Mouse (Mus musculus): Measurements from ENCODE around the gene Veph1. TPM values are rescaled to one million over a fixed set of nuclear protein-coding genes. Genes with fewer than 3 reads are reported as not detected.

Gene Veph1
- polyA plus RNA-seq, 1 experiment = not detected

- no peak overlapping the region for H3K4me3 ChIP-seq (ENCODE audit: control insufficient read depth, insufficient read depth, low read length)
- TF ChIP-seq POLR2A (IDR thresholded peaks at IDR 0.05; ENCODE audit: control insufficient read depth, extremely low read depth, insufficient read depth, low read length, poor library complexity) (no peak), CTCF (IDR thresholded peaks at IDR 0.05; ENCODE audit: borderline replicate concordance, control insufficient read depth, extremely low read depth, insufficient read depth, low read length, poor library complexity) (no peak)
- WGBS = 87% methylated on average over 5 of the region's 5 CpGs
- no peak overlapping the region for H3K27ac ChIP-seq (ENCODE audit: control insufficient read depth, insufficient read depth, low read length)
- no peak for DNase-seq
- H3K4me1 ChIP-seq (replicated peaks; ENCODE audit: control insufficient read depth, insufficient read depth, low read length) = no peaks in the 10 kb centered on the region
- no peaks in the 10 kb centered on the region for H3K27me3 ChIP-seq (ENCODE audit: control insufficient read depth, insufficient read depth, low read length)
- no peaks in the 10 kb centered on the region for H3K36me3 ChIP-seq (ENCODE audit: control insufficient read depth, insufficient read depth, low read length)
These were observed 191.1 kb downstream of the Veph1 start for GRCm38 (mm10) chr3:66105493-66105892.

- Histone ChIP-seq H3K4me3 (ENCODE audit: control insufficient read depth, insufficient read depth, low read length) (no peak overlapping the region), H3K27ac (ENCODE audit: control insufficient read depth, insufficient read depth, low read length) (no peak overlapping the region), H3K27me3 (ENCODE audit: control insufficient read depth, insufficient read depth, low read length) (no peaks in the 10 kb centered on the region), H3K36me3 (ENCODE audit: control insufficient read depth, insufficient read depth, low read length) (no peaks in the 10 kb centered on the region), H3K4me1 (replicated peaks; ENCODE audit: control insufficient read depth, insufficient read depth, low read length) (no peaks in the 10 kb centered on the region)
- WGBS = 97% methylated on average over 3 of the region's 3 CpGs
- TF ChIP-seq POLR2A (IDR thresholded peaks at IDR 0.05; ENCODE audit: control insufficient read depth, extremely low read depth, insufficient read depth, low read length, poor library complexity) = no peak
- TF ChIP-seq CTCF (IDR thresholded peaks at IDR 0.05; ENCODE audit: borderline replicate concordance, control insufficient read depth, extremely low read depth, insufficient read depth, low read length, poor library complexity) = no peak
- no peak for DNase-seq
These were observed 194.1 kb downstream of the Veph1 start for GRCm38 (mm10) chr3:66102599-66102932.

- DNase-seq = no peak
- no peaks in the 10 kb centered on the region for H3K4me1 ChIP-seq (replicated peaks; ENCODE audit: control insufficient read depth, insufficient read depth, low read length)
- H3K27me3 ChIP-seq (ENCODE audit: control insufficient read depth, insufficient read depth, low read length) = no peaks in the 10 kb centered on the region
- WGBS = 93% methylated on average over 11 of the region's 11 CpGs
- H3K4me3 ChIP-seq (ENCODE audit: control insufficient read depth, insufficient read depth, low read length) = no peak overlapping the region
- H3K27ac ChIP-seq (ENCODE audit: control insufficient read depth, insufficient read depth, low read length) = no peak overlapping the region
- H3K36me3 ChIP-seq (ENCODE audit: control insufficient read depth, insufficient read depth, low read length) = no peaks in the 10 kb centered on the region
- no peak for TF ChIP-seq CTCF (IDR thresholded peaks at IDR 0.05; ENCODE audit: borderline replicate concordance, control insufficient read depth, extremely low read depth, insufficient read depth, low read length, poor library complexity)
- no peak for TF ChIP-seq POLR2A (IDR thresholded peaks at IDR 0.05; ENCODE audit: control insufficient read depth, extremely low read depth, insufficient read depth, low read length, poor library complexity)
These were observed 194.6 kb downstream of the Veph1 start for GRCm38 (mm10) chr3:66101809-66102598.

GRCm38 (mm10) chr3:66101074-66101473, 195.6 kb downstream of the Veph1 start:
- Histone ChIP-seq H3K27me3 (ENCODE audit: control insufficient read depth, insufficient read depth, low read length) (no peaks in the 10 kb centered on the region), H3K4me3 (ENCODE audit: control insufficient read depth, insufficient read depth, low read length) (no peak overlapping the region), H3K27ac (ENCODE audit: control insufficient read depth, insufficient read depth, low read length) (no peak overlapping the region), H3K36me3 (ENCODE audit: control insufficient read depth, insufficient read depth, low read length) (no peaks in the 10 kb centered on the region), H3K4me1 (replicated peaks; ENCODE audit: control insufficient read depth, insufficient read depth, low read length) (no peaks in the 10 kb centered on the region)
- TF ChIP-seq POLR2A (IDR thresholded peaks at IDR 0.05; ENCODE audit: control insufficient read depth, extremely low read depth, insufficient read depth, low read length, poor library complexity) = no peak
- no peak for TF ChIP-seq CTCF (IDR thresholded peaks at IDR 0.05; ENCODE audit: borderline replicate concordance, control insufficient read depth, extremely low read depth, insufficient read depth, low read length, poor library complexity)
- WGBS = 94% methylated on average over 2 of the region's 2 CpGs
- DNase-seq = no peak

GRCm38 (mm10) chr3:66091746-66092145, 204.9 kb downstream of the Veph1 start:
- TF ChIP-seq CTCF (IDR thresholded peaks at IDR 0.05; ENCODE audit: borderline replicate concordance, control insufficient read depth, extremely low read depth, insufficient read depth, low read length, poor library complexity) (no peak), POLR2A (IDR thresholded peaks at IDR 0.05; ENCODE audit: control insufficient read depth, extremely low read depth, insufficient read depth, low read length, poor library complexity) (no peak)
- no peak overlapping the region for H3K4me3 ChIP-seq (ENCODE audit: control insufficient read depth, insufficient read depth, low read length)
- 88% methylated on average over 2 of the region's 2 CpGs for WGBS
- H3K27ac ChIP-seq (ENCODE audit: control insufficient read depth, insufficient read depth, low read length) = no peak overlapping the region
- no peaks in the 10 kb centered on the region for H3K27me3 ChIP-seq (ENCODE audit: control insufficient read depth, insufficient read depth, low read length)
- H3K36me3 ChIP-seq (ENCODE audit: control insufficient read depth, insufficient read depth, low read length) = no peaks in the 10 kb centered on the region
- no peaks in the 10 kb centered on the region for H3K4me1 ChIP-seq (replicated peaks; ENCODE audit: control insufficient read depth, insufficient read depth, low read length)
- DNase-seq = no peak

GRCm38 (mm10) chr3:66087608-66088007, 209.0 kb downstream of the Veph1 start:
- no peak for DNase-seq
- H3K4me1 ChIP-seq (replicated peaks; ENCODE audit: control insufficient read depth, insufficient read depth, low read length) = no peaks in the 10 kb centered on the region
- H3K27me3 ChIP-seq (ENCODE audit: control insufficient read depth, insufficient read depth, low read length) = no peaks in the 10 kb centered on the region
- TF ChIP-seq POLR2A (IDR thresholded peaks at IDR 0.05; ENCODE audit: control insufficient read depth, extremely low read depth, insufficient read depth, low read length, poor library complexity) (no peak), CTCF (IDR thresholded peaks at IDR 0.05; ENCODE audit: borderline replicate concordance, control insufficient read depth, extremely low read depth, insufficient read depth, low read length, poor library complexity) (no peak)
- H3K27ac ChIP-seq (ENCODE audit: control insufficient read depth, insufficient read depth, low read length) = no peak overlapping the region
- no peaks in the 10 kb centered on the region for H3K36me3 ChIP-seq (ENCODE audit: control insufficient read depth, insufficient read depth, low read length)
- H3K4me3 ChIP-seq (ENCODE audit: control insufficient read depth, insufficient read depth, low read length) = no peak overlapping the region
- WGBS = 89% methylated on average over 7 of the region's 7 CpGs
